Mouse (Mus musculus) lung, adult 2 months (tissue): ENCODE data around the gene Rps6kb1. TPM values are rescaled to one million over a fixed set of nuclear protein-coding genes. Genes with fewer than 3 reads are reported as not detected.
A peak's percentile ranks its signal among the peaks of the same experiment; 100 is the strongest.

Experiments
- DNase-seq: peaks from one replicate; pipeline ENCODE4 v3.0.0; 2022
- H3K4me1 ChIP-seq: fragments of 200-500 bp; 2 replicates; pipeline ENCODE4 v1.6.1; 2011; ENCODE audit warnings: low read length; ENCODE audit not compliant: control insufficient read depth, insufficient read depth
- H3K4me3 ChIP-seq: fragments of 200-500 bp; replicated peaks from 2 replicates; pipeline ENCODE3; 2011; ENCODE audit warnings: low read depth, mild to moderate bottlenecking, control low read depth, low read length; ENCODE audit errors: extremely low read depth
- CTCF ChIP-seq: fragments of 200-500 bp; IDR thresholded peaks from 2 replicates; pipeline ENCODE4 v1.5.1; 2011; ENCODE audit warnings: mild to moderate bottlenecking, low read length, control low read depth; ENCODE audit not compliant: insufficient read depth
- POLR2A ChIP-seq: fragments of 200-500 bp; IDR thresholded peaks from 2 replicates; pipeline ENCODE4 v1.6.1; 2011; ENCODE audit warnings: low read depth, mild to moderate bottlenecking, control low read depth, low read length, borderline replicate concordance; ENCODE audit errors: extremely low read depth
- WGBS: fragments of 180-500 bp; shearing (Covaris S2); methylation state at CpG from one replicate; pipeline ENCODE4 v1.1.7; 2018; 5-methylcytosine and 5-hydroxymethylcytosine counted together
- polyA plus RNA-seq: library from polyadenylated mRNA; depleted of rRNA; stranded (reverse); fragments of >200 nt; gene quantifications from 2 replicates; pipeline ENCODE4 v1.2.3, GENCODE M21; 2012

Rps6kb1 gene
- polyA plus RNA-seq, 1 experiment: 7.4 TPM

- WGBS: under 1% methylated on average over 15 of the region's 15 CpGs
- peak; percentile 90; the same call in 1 of the 2 replicates for TF ChIP-seq POLR2A
- no peak for TF ChIP-seq CTCF
- peak overlapping the region; percentile 90 for H3K4me3 ChIP-seq
- peaks cover 10% of the 10 kb centered on the region for H3K4me1 ChIP-seq
- peak; percentile 72 for DNase-seq
Observed at GRCm38 (mm10) chr11:86586868-86587792, 42.5 kb upstream of the Rps6kb1 start.

GRCm38 (mm10) chr11:86586177-86586867 is 41.7 kb upstream of the Rps6kb1 start:
- peaks cover 14% of the 10 kb centered on the region for H3K4me1 ChIP-seq
- peak overlapping the region; percentile 90 for H3K4me3 ChIP-seq
- 2% methylated on average over 12 of the region's 12 CpGs for WGBS
- no peak for TF ChIP-seq CTCF
- TF ChIP-seq POLR2A: 0 out of 2 replicates have a peak, but pooled peaks have one; percentile 57
- peak; percentile 64 for DNase-seq

- WGBS: 8% methylated on average over 3 of the region's 3 CpGs
- TF ChIP-seq CTCF: no peak
- peak; percentile 38; the same call in 1 of the 2 replicates for TF ChIP-seq POLR2A
- Histone ChIP-seq H3K4me3 (peak overlapping the region; percentile 70), H3K4me1 (peaks cover 16% of the 10 kb centered on the region)
- DNase-seq: no peak
Observed at GRCm38 (mm10) chr11:86585598-86585984, 41.0 kb upstream of the Rps6kb1 start.

GRCm38 (mm10) chr11:86584898-86585597 is 40.4 kb upstream of the Rps6kb1 start:
- TF ChIP-seq POLR2A (0 out of 2 replicates have a peak, but pooled peaks have one; percentile 15), CTCF (no peak)
- Histone ChIP-seq H3K4me3 (peak overlapping the region; percentile 70), H3K4me1 (peaks cover 20% of the 10 kb centered on the region)
- DNase-seq: no peak
- 16% methylated on average over 7 of the region's 7 CpGs for WGBS

GRCm38 (mm10) chr11:86583990-86584897 is 39.6 kb upstream of the Rps6kb1 start:
- TF ChIP-seq POLR2A (0 out of 2 replicates have a peak, but pooled peaks have one; percentile 15), CTCF (no peak)
- H3K4me1 ChIP-seq: peaks cover 25% of the 10 kb centered on the region
- 57% methylated on average over 14 of the region's 14 CpGs for WGBS
- H3K4me3 ChIP-seq: peak overlapping the region; percentile 53
- no peak for DNase-seq

GRCm38 (mm10) chr11:86583313-86583825 is 38.8 kb upstream of the Rps6kb1 start:
- no peak for TF ChIP-seq CTCF
- TF ChIP-seq POLR2A: no peak
- no peak for DNase-seq
- peaks cover 31% of the 10 kb centered on the region for H3K4me1 ChIP-seq
- no peak overlapping the region for H3K4me3 ChIP-seq
- WGBS: 79% methylated on average over 3 of the region's 3 CpGs

- Histone ChIP-seq H3K4me1 (peaks cover 33% of the 10 kb centered on the region), H3K4me3 (no peak overlapping the region)
- 83% methylated on average over 7 of the region's 7 CpGs for WGBS
- DNase-seq: no peak
- peak; percentile 20; the same call in 1 of the 2 replicates for TF ChIP-seq POLR2A
- no peak for TF ChIP-seq CTCF
Observed at GRCm38 (mm10) chr11:86582543-86583260, 38.1 kb upstream of the Rps6kb1 start.

- TF ChIP-seq POLR2A (no peak), CTCF (no peak)
- 68% methylated on average over 12 of the region's 12 CpGs for WGBS
- no peak for DNase-seq
- H3K4me1 ChIP-seq: peaks cover 36% of the 10 kb centered on the region
- peak overlapping the region; percentile 7 for H3K4me3 ChIP-seq
Observed at GRCm38 (mm10) chr11:86581943-86582542, 37.4 kb upstream of the Rps6kb1 start.
